Mouse (Mus musculus) lung, postnatal 0 days (tissue): ENCODE results near the gene Gpd2.

Experiments
- CTCF ChIP-seq: IDR thresholded peaks from 2 replicates; pipeline ENCODE4 v1.5.1; 2016; ENCODE audit warnings: antibody characterized with exemption, mild to moderate bottlenecking
- EP300 ChIP-seq: IDR thresholded peaks from 2 replicates; pipeline ENCODE4 v1.6.1; 2016; ENCODE audit warnings: antibody characterized with exemption, mild to moderate bottlenecking, control low read depth

DNA sequence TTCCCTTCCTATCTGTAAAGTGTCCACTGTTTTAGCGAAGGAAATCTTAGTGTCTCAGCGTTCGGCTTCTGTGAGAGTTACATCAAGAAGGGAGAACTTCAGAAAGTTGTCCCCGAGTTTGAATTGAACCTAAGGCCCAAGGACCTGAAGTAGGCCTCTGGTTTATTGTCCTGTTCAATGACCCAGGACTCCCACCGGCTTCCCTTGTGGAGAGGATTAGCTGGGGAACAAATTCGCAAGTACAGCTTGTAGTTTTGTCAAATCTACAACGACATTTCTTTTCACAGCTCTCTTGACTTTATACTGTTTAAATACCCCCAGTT is 29.9 kb downstream of the Gpd2 start:
- no peak for TF ChIP-seq CTCF
- TF ChIP-seq EP300 = no peak
